Mouse (Mus musculus): ENCODE results near the gene Pgpep1l.

GRCm38 (mm10) chr7:68279481-68279880 lies 15.4 kb upstream of the Pgpep1l start:
- TF ChIP-seq CTCF (IDR thresholded peaks at IDR 0.05; ENCODE audit: extremely low read depth, insufficient read depth, insufficient read length, insufficient replicate concordance) = no peak
- TF ChIP-seq POLR2A (IDR thresholded peaks at IDR 0.05; ENCODE audit: low read depth, low read length) = no peak

Measured in spleen, adult 2 months (tissue).